Mouse (Mus musculus) thymus, adult 2 months (tissue): ENCODE results near the gene Ttbk2.

ENCODE experiments used
- CTCF ChIP-seq: fragments of 200-500 bp; IDR thresholded peaks from 2 replicates; pipeline ENCODE4 v1.5.1; 2012; ENCODE audit warnings: mild to moderate bottlenecking, control low read depth, low read length, moderate library complexity, borderline replicate concordance; ENCODE audit not compliant: control insufficient read depth, poor library complexity, insufficient read depth; ENCODE audit errors: extremely low read depth
- POLR2A ChIP-seq: fragments of 200-500 bp; IDR thresholded peaks from 2 replicates; pipeline ENCODE4 v1.6.1; 2012; ENCODE audit warnings: mild to moderate bottlenecking, low read length, control low read depth, moderate library complexity; ENCODE audit not compliant: control insufficient read depth, poor library complexity, insufficient read depth; ENCODE audit errors: extremely low read depth

DNA sequence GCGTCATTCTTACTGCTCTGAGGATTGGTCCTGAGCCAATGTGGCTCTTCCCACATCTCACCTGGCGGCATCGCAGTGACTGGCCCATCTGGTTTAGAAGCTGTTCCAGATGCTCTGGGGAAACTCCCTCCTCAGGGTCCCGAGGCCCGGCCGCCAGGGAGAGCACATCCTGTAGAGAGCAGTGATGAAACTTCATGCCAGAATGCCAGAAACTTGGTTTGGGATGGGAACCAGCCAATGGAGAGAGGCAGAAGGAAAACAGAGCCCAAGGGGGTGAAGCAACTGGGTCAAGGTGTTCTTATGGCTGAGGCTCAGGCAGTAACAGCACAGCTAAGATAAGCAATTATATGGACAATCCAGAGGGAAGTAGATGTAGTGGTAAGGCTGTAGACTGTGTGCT, 129.6 kb downstream of the Ttbk2 start:
- TF ChIP-seq POLR2A: no peak
- no peak for TF ChIP-seq CTCF
